Mouse (Mus musculus) neural tube, embryonic 14.5 days (tissue): Measurements from ENCODE around the gene Obsl1. TPM values are rescaled to one million over a fixed set of nuclear protein-coding genes. Genes with fewer than 3 reads are reported as not detected.

ENCODE experiments used
- ATAC-seq: fragments of 200-750 bp; cut with Nextera tagmentation; 2 replicates; pipeline ENCODE4 v1.8.0; 2017; ENCODE audit warnings: low read depth, mild to moderate bottlenecking, moderate TSS enrichment, moderate library complexity
- H3K27ac ChIP-seq: fragments of 300-500 bp; sonication (generic); 2 replicates; pipeline ENCODE4 v1.5.1; 2014; ENCODE audit warnings: low read depth, mild to moderate bottlenecking, control low read depth, low read length, moderate library complexity, mixed read lengths
- H3K27me3 ChIP-seq: fragments of 300-500 bp; sonication (generic); 2 replicates; pipeline ENCODE4 v1.6.1; 2014; ENCODE audit warnings: low read length; ENCODE audit not compliant: control insufficient read depth, insufficient read depth
- H3K36me3 ChIP-seq: fragments of 300-500 bp; sonication (generic); 2 replicates; pipeline ENCODE4 v1.6.1; 2014; ENCODE audit warnings: low read length, mixed read lengths; ENCODE audit not compliant: control insufficient read depth, insufficient read depth
- H3K4me1 ChIP-seq: fragments of 300-500 bp; sonication (generic); 2 replicates; pipeline ENCODE4 v1.6.1; 2014; ENCODE audit warnings: low read length; ENCODE audit not compliant: control insufficient read depth, insufficient read depth
- H3K4me2 ChIP-seq: fragments of 300-500 bp; sonication (generic); 2 replicates; pipeline ENCODE4 v1.6.1; 2014; ENCODE audit warnings: mild to moderate bottlenecking, low read depth, low read length, control low read depth
- H3K4me3 ChIP-seq: fragments of 300-500 bp; sonication (generic); 2 replicates; pipeline ENCODE4 v1.5.1; 2014; ENCODE audit warnings: low read depth, low read length, control low read depth, mixed read lengths
- H3K9ac ChIP-seq: fragments of 300-500 bp; sonication (generic); replicated peaks from 2 replicates; pipeline ENCODE4 v1.6.1; 2014; ENCODE audit warnings: low read depth, mild to moderate bottlenecking, control low read depth, low read length, mixed read lengths
- H3K9me3 ChIP-seq: fragments of 300-500 bp; sonication (generic); 2 replicates; pipeline ENCODE4 v1.6.1; 2016; ENCODE audit warnings: low read length; ENCODE audit not compliant: control insufficient read depth
- WGBS: fragments of 180-500 bp; shearing (Covaris S2); extraction: QIAGEN DNeasy Blood & Tissue Kit; methylation state at CpG from one replicate; pipeline ENCODE4 v1.1.7; 2014; 5-methylcytosine and 5-hydroxymethylcytosine counted together
- polyA plus RNA-seq: library from polyadenylated mRNA; unstranded; fragments of >200 nt; fragmentation: Nextera tagmentation; extraction: Ambion mirVana; gene quantifications from 2 replicates; pipeline ENCODE4 v1.2.1, GENCODE M21; 2014

Gene Obsl1
- polyA plus RNA-seq, 1 experiment from 2014 or later, result 18.7 TPM

GRCm38 (mm10) chr1:75480036-75480435 is 26.2 kb downstream of the Obsl1 start:
- peak overlapping the region; percentile 93 for H3K4me3 ChIP-seq
- H3K9ac ChIP-seq, result peak overlapping the region; percentile 89
- H3K36me3 ChIP-seq, result peaks cover 25% of the 10 kb centered on the region
- peak overlapping the region; percentile 83; the same call in 1 of the 2 replicates for H3K27ac ChIP-seq
- 17% methylated on average over 13 of the region's 13 CpGs for WGBS
- H3K9me3 ChIP-seq, result no peaks in the 10 kb centered on the region
- ATAC-seq, result no peak
- peak overlapping the region; percentile 73 for H3K4me2 ChIP-seq
- H3K27me3 ChIP-seq, result peaks cover 8% of the 10 kb centered on the region; the same call in 1 of the 2 replicates
- H3K4me1 ChIP-seq, result peaks cover 25% of the 10 kb centered on the region

- H3K27me3 ChIP-seq, result peaks cover 3% of the 10 kb centered on the region; the same call in 1 of the 2 replicates
- peak overlapping the region; percentile 73 for H3K4me2 ChIP-seq
- peak overlapping the region; percentile 89 for H3K9ac ChIP-seq
- peaks cover 25% of the 10 kb centered on the region for H3K4me1 ChIP-seq
- peak overlapping the region; percentile 93 for H3K4me3 ChIP-seq
- H3K36me3 ChIP-seq, result peaks cover 25% of the 10 kb centered on the region
- 2% methylated on average over 24 of the region's 24 CpGs for WGBS
- ATAC-seq, result no peak; the same call in 1 of the 2 replicates
- no peaks in the 10 kb centered on the region for H3K9me3 ChIP-seq
- H3K27ac ChIP-seq, result peak overlapping the region; percentile 83
These were observed 26.6 kb downstream of the Obsl1 start for GRCm38 (mm10) chr1:75479635-75479989.

GRCm38 (mm10) chr1:75478916-75479634 is 27.2 kb downstream of the Obsl1 start, which contains the start of the genes Chpf and Tmem198:
TSS of gene Chpf (minus strand) at chr1:75479307.
TSS of gene Tmem198 (plus strand) at chr1:75479532.
- WGBS, result 0% methylated on average over 59 of the region's 76 CpGs
- H3K27ac ChIP-seq, result peak within 1 kb of the TSS; percentile 83
- H3K36me3 ChIP-seq, result peaks cover 26% of the 10 kb centered on the region

GRCm38 (mm10) chr1:75478497-75478896 is 27.8 kb downstream of the Obsl1 start:
- H3K4me1 ChIP-seq, result peaks cover 25% of the 10 kb centered on the region
- no peaks in the 10 kb centered on the region for H3K9me3 ChIP-seq
- no peak for ATAC-seq
- peak overlapping the region; percentile 73 for H3K4me2 ChIP-seq
- peak overlapping the region; percentile 83 for H3K27ac ChIP-seq
- peaks cover 29% of the 10 kb centered on the region for H3K36me3 ChIP-seq
- H3K9ac ChIP-seq, result peak overlapping the region; percentile 89
- WGBS, result 0% methylated on average over 24 of the region's 25 CpGs
- no peaks in the 10 kb centered on the region for H3K27me3 ChIP-seq
- H3K4me3 ChIP-seq, result peak overlapping the region; percentile 93

More at GRCm38 (mm10) chr1:75478916-75479634, 27.2 kb downstream of the Obsl1 start, which contains the start of the genes Chpf and Tmem198:
- Histone ChIP-seq H3K4me2 (peak within 1 kb of the TSS; percentile 73), H3K4me3 (peak within 1 kb of the TSS; percentile 93), H3K27me3 (no peaks in the 10 kb centered on the region), H3K9me3 (no peaks in the 10 kb centered on the region), H3K9ac (peak within 1 kb of the TSS; percentile 89), H3K4me1 (peaks cover 25% of the 10 kb centered on the region)
- peak; percentile 88 for ATAC-seq

- H3K36me3 ChIP-seq, result peaks cover 34% of the 10 kb centered on the region
- no peak overlapping the region for H3K9ac ChIP-seq
- WGBS, result 47% methylated on average over 3 of the region's 3 CpGs
- peak overlapping the region; percentile 73 for H3K4me2 ChIP-seq
- H3K4me3 ChIP-seq, result peak overlapping the region; percentile 93
- no peaks in the 10 kb centered on the region for H3K9me3 ChIP-seq
- ATAC-seq, result no peak
- H3K27ac ChIP-seq, result no peak overlapping the region
- H3K4me1 ChIP-seq, result peaks cover 25% of the 10 kb centered on the region
- H3K27me3 ChIP-seq, result no peaks in the 10 kb centered on the region
These were observed 28.3 kb downstream of the Obsl1 start for GRCm38 (mm10) chr1:75477966-75478290.

GRCm38 (mm10) chr1:75477264-75477965 is 28.8 kb downstream of the Obsl1 start:
- Histone ChIP-seq H3K4me1 (peaks cover 25% of the 10 kb centered on the region), H3K9me3 (no peaks in the 10 kb centered on the region), H3K27ac (no peak overlapping the region), H3K27me3 (no peaks in the 10 kb centered on the region), H3K4me3 (peak overlapping the region; percentile 20), H3K4me2 (peak overlapping the region; percentile 73), H3K36me3 (peaks cover 35% of the 10 kb centered on the region), H3K9ac (no peak overlapping the region)
- 11% methylated on average over 35 of the region's 35 CpGs for WGBS
- peak; percentile 1; the same call in 1 of the 2 replicates for ATAC-seq

- H3K36me3 ChIP-seq, result peaks cover 36% of the 10 kb centered on the region
- H3K9ac ChIP-seq, result no peak overlapping the region
- WGBS, result 95% methylated on average over 11 of the region's 11 CpGs
- no peak overlapping the region for H3K4me2 ChIP-seq
- no peak for ATAC-seq
- H3K4me1 ChIP-seq, result peaks cover 25% of the 10 kb centered on the region
- H3K4me3 ChIP-seq, result no peak overlapping the region
- no peak overlapping the region for H3K27ac ChIP-seq
- H3K9me3 ChIP-seq, result no peaks in the 10 kb centered on the region
- no peaks in the 10 kb centered on the region for H3K27me3 ChIP-seq
These were observed 29.8 kb downstream of the Obsl1 start for GRCm38 (mm10) chr1:75476441-75476840.

GRCm38 (mm10) chr1:75469287-75469825 is 36.9 kb downstream of the Obsl1 start:
- H3K9ac ChIP-seq, result no peak overlapping the region
- H3K4me1 ChIP-seq, result no peaks in the 10 kb centered on the region
- H3K4me2 ChIP-seq, result no peak overlapping the region
- no peaks in the 10 kb centered on the region for H3K27me3 ChIP-seq
- H3K36me3 ChIP-seq, result peaks cover 16% of the 10 kb centered on the region
- H3K9me3 ChIP-seq, result no peaks in the 10 kb centered on the region
- 74% methylated on average over 17 of the region's 17 CpGs for WGBS
- H3K27ac ChIP-seq, result no peak overlapping the region
- no peak overlapping the region for H3K4me3 ChIP-seq
- no peak for ATAC-seq
